Mouse (Mus musculus): ENCODE measurements around the gene Bhlha15.

GRCm38 (mm10) chr5:144230216-144230615 is 40.1 kb downstream of the Bhlha15 start:
- TF ChIP-seq GATA1 (IDR thresholded peaks at IDR 0.05; ENCODE audit: low read length) (no peak), TAL1 (IDR thresholded peaks at IDR 0.05; ENCODE audit: low read length) (no peak)
